Mouse (Mus musculus) urinary bladder, postnatal 36 days (tissue): ENCODE measurements around the gene Ptprt.
"Not testable (repeated sequence)": the region's sequence is repeated elsewhere in the genome, so short reads cannot be mapped to it uniquely, and the experiment has no call there.

Source experiments
- DNase-seq, 2 experiments: peaks; one replicate each; pipeline ENCODE4 v3.0.0; 2022; ENCODE audit warnings: low spot score in 2 of 2, mixed read lengths in 1 of 2

The Ptprt gene

GRCm38 (mm10) chr2:161545406-161545805, 1115.5 kb downstream of the Ptprt start:
- DNase-seq: no peak

- DNase-seq: no peak
Measured at GRCm38 (mm10) chr2:161534151-161534550, 1126.8 kb downstream of the Ptprt start.

- DNase-seq: no peak
Measured at GRCm38 (mm10) chr2:161527192-161527591, 1133.8 kb downstream of the Ptprt start.

- no peak for DNase-seq
Measured at GRCm38 (mm10) chr2:161519671-161520070, 1141.3 kb downstream of the Ptprt start.

GRCm38 (mm10) chr2:161516921-161517320, 1144.0 kb downstream of the Ptprt start:
- peak in 1 of 2 experiments; percentile 17 for DNase-seq

- no peak for DNase-seq
Measured at GRCm38 (mm10) chr2:161513256-161513655, 1147.7 kb downstream of the Ptprt start.

GRCm38 (mm10) chr2:161511880-161512570, 1148.9 kb downstream of the Ptprt start:
- not testable (repeated sequence) for DNase-seq

- DNase-seq: no peak
Measured at GRCm38 (mm10) chr2:161511101-161511759, 1149.7 kb downstream of the Ptprt start.

- DNase-seq: no peak
Measured at GRCm38 (mm10) chr2:161499097-161499899, 1161.6 kb downstream of the Ptprt start.

- DNase-seq: no peak
Measured at GRCm38 (mm10) chr2:161498449-161499096, 1162.4 kb downstream of the Ptprt start.

GRCm38 (mm10) chr2:161481741-161482140, 1179.2 kb downstream of the Ptprt start:
- DNase-seq: no peak

GRCm38 (mm10) chr2:161480445-161480844, 1180.5 kb downstream of the Ptprt start:
- DNase-seq: no peak
